Mouse (Mus musculus) olfactory bulb, adult 2 months (tissue): ENCODE measurements around the gene Zfp26. TPM values are rescaled to one million over a fixed set of nuclear protein-coding genes. Genes with fewer than 3 reads are reported as not detected.

Source experiments
- H3K27ac ChIP-seq: fragments of 200-500 bp; 2 replicates; pipeline ENCODE4 v1.5.1; 2012; ENCODE audit warnings: low read depth, low read length; ENCODE audit not compliant: insufficient read depth
- H3K4me1 ChIP-seq: fragments of 200-500 bp; 2 replicates; pipeline ENCODE4 v1.6.1; 2012; ENCODE audit warnings: low read length; ENCODE audit not compliant: control insufficient read depth, insufficient read depth
- H3K4me3 ChIP-seq: fragments of 200-500 bp; 2 replicates; pipeline ENCODE4 v1.5.1; 2012; ENCODE audit warnings: mild to moderate bottlenecking, low read depth, low read length, moderate library complexity; ENCODE audit not compliant: insufficient read depth
- CTCF ChIP-seq: fragments of 200-500 bp; IDR thresholded peaks from 2 replicates; pipeline ENCODE4 v1.5.1; 2012; ENCODE audit warnings: low read depth, mild to moderate bottlenecking, low read length, moderate library complexity; ENCODE audit not compliant: insufficient read depth
- POLR2A ChIP-seq: fragments of 200-500 bp; IDR thresholded peaks from 2 replicates; pipeline ENCODE4 v1.6.1; 2012; ENCODE audit warnings: mild to moderate bottlenecking, low read depth, low read length, moderate library complexity; ENCODE audit not compliant: insufficient read depth
- WGBS: fragments of 180-500 bp; shearing (Covaris S2); methylation state at CpG from one replicate; pipeline ENCODE4 v1.1.7; 2018; 5-methylcytosine and 5-hydroxymethylcytosine counted together
- polyA plus RNA-seq: library from polyadenylated mRNA; stranded (reverse); fragments of >200 nt; gene quantifications from 2 replicates; pipeline ENCODE4 v1.2.4, GENCODE M21; 2012; ENCODE audit warnings: low replicate concordance; ENCODE audit not compliant: missing spikeins, insufficient read depth, insufficient read length

The Zfp26 gene
- polyA plus RNA-seq, result not detected in 2 replicates

GRCm38 (mm10) chr9:20459377-20460317 is at the start of gene Zfp26:
Gene Zfp26 (minus strand): TSS chr9:20460162.
- TF ChIP-seq POLR2A, result 0 out of 2 replicates have a peak, but pooled peaks have one; percentile 24
- no peak for TF ChIP-seq CTCF
- H3K4me3 ChIP-seq, result peak within 1 kb of the TSS; percentile 92
- H3K27ac ChIP-seq, result peak within 1 kb of the TSS; percentile 80
- under 1% methylated on average over 48 of the region's 48 CpGs for WGBS
- H3K4me1 ChIP-seq, result peaks cover 2% of the 10 kb centered on the region; the same call in 1 of the 2 replicates

GRCm38 (mm10) chr9:20509676-20510075 is 49.7 kb upstream of the Zfp26 start:
- H3K27ac ChIP-seq, result no peak overlapping the region
- H3K4me1 ChIP-seq, result no peaks in the 10 kb centered on the region; the same call in 1 of the 2 replicates
- WGBS, result 78% methylated on average over 3 of the region's 3 CpGs
- TF ChIP-seq POLR2A, result no peak
- TF ChIP-seq CTCF, result no peak
- H3K4me3 ChIP-seq, result no peak overlapping the region

GRCm38 (mm10) chr9:20504801-20505200 is 44.8 kb upstream of the Zfp26 start:
- Histone ChIP-seq H3K4me1 (no peaks in the 10 kb centered on the region), H3K4me3 (no peak overlapping the region), H3K27ac (no peak overlapping the region)
- no peak for TF ChIP-seq POLR2A
- no peak for TF ChIP-seq CTCF
- WGBS, result 87% methylated on average over 5 of the region's 5 CpGs

- Histone ChIP-seq H3K4me1 (peaks cover 3% of the 10 kb centered on the region; the same call in 1 of the 2 replicates), H3K4me3 (peak overlapping the region; percentile 96), H3K27ac (peak overlapping the region; percentile 95; the same call in 1 of the 2 replicates)
- 4% methylated on average over 9 of the region's 9 CpGs for WGBS
- TF ChIP-seq CTCF (no peak), POLR2A (no peak)
Observed at GRCm38 (mm10) chr9:20493281-20493680, 33.3 kb upstream of the Zfp26 start.

- peak within 1 kb of the TSS; percentile 96 for H3K4me3 ChIP-seq
- WGBS, result under 1% methylated on average over 40 of the region's 40 CpGs
- H3K27ac ChIP-seq, result peak within 1 kb of the TSS; percentile 95
- H3K4me1 ChIP-seq, result peaks cover 3% of the 10 kb centered on the region; the same call in 1 of the 2 replicates
- TF ChIP-seq CTCF (no peak), POLR2A (peak; percentile 86)
Observed at GRCm38 (mm10) chr9:20492527-20493233, 32.7 kb upstream of the Zfp26 start, which contains the start of gene Zfp426. Gene Zfp426 (minus strand): TSS chr9:20492746.

- 4% methylated on average over 20 of the region's 20 CpGs for WGBS
- Histone ChIP-seq H3K4me1 (peaks cover 3% of the 10 kb centered on the region; the same call in 1 of the 2 replicates), H3K4me3 (peak overlapping the region; percentile 96), H3K27ac (peak overlapping the region; percentile 95)
- TF ChIP-seq POLR2A, result no peak
- 0 out of 2 replicates have a peak, but pooled peaks have one; percentile 17 for TF ChIP-seq CTCF
Observed at GRCm38 (mm10) chr9:20491858-20492526, 32.0 kb upstream of the Zfp26 start.

- peaks cover 3% of the 10 kb centered on the region; the same call in 1 of the 2 replicates for H3K4me1 ChIP-seq
- TF ChIP-seq POLR2A, result no peak
- TF ChIP-seq CTCF, result no peak
- WGBS, result 87% methylated on average over 5 of the region's 5 CpGs
- H3K27ac ChIP-seq, result no peak overlapping the region
- H3K4me3 ChIP-seq, result no peak overlapping the region
Observed at GRCm38 (mm10) chr9:20489536-20489935, 29.6 kb upstream of the Zfp26 start.

GRCm38 (mm10) chr9:20479396-20479795 is 19.4 kb upstream of the Zfp26 start:
- Histone ChIP-seq H3K4me1 (no peaks in the 10 kb centered on the region), H3K27ac (no peak overlapping the region), H3K4me3 (no peak overlapping the region)
- WGBS, result 74% methylated on average over 5 of the region's 5 CpGs
- TF ChIP-seq POLR2A (no peak), CTCF (no peak)
